Mouse (Mus musculus) urinary bladder, postnatal 36 days (tissue): Measurements from ENCODE around the gene Crim1.

ENCODE experiments used
- DNase-seq, 2 experiments: peaks; one replicate each; pipeline ENCODE4 v3.0.0; 2022; ENCODE audit warnings: low spot score in 2 of 2, mixed read lengths in 1 of 2

Gene Crim1

DNA sequence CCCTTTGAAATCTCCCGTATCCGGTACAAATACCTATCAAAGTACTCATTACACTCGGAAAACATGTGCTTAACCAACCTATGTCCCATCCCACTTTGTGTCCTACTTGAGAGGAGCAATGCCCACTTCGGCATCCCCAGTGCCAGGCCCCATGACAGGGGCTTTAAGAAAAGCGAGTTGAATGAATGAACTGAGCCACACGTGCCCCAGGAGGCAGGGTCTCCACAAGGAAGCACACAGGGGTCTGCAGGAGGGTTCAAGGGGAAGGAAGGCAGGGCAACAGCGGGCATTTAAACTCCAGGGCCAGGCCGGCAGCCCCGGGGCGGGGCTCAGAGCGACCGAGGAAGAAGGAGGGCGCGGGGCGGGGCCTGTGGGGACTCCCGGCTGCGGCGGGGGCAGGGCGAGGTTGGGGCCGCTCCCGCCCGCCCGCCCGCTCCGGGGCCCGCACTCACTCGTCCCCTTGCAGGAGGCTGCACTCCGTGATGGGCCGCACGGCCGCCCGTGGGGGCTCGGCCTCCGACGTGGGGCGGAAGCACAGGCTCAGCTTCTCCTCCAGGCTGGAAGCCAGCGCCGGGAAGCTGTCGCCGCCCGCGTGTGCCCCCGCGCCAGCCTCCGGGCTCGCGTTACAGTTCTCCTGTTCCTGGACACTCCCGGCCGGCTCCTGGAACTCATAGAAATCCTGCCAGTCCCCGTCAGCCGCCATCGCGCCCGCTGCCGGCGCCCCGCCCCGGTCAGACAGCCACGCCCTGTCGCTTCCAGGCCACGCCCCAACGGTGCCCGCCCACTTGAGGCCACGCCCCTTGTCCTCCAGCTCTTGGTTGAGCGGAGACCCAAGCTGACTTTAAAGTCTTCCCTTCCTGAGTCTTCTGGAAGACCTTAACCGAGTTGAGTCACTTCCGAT lies 217.6 kb downstream of the Crim1 start, which contains the start of gene Fez2:
Fez2 (minus strand) TSS at position 772 of the 901 bp plus-strand sequence.
- peak; percentile 95 to 96 for DNase-seq

DNA sequence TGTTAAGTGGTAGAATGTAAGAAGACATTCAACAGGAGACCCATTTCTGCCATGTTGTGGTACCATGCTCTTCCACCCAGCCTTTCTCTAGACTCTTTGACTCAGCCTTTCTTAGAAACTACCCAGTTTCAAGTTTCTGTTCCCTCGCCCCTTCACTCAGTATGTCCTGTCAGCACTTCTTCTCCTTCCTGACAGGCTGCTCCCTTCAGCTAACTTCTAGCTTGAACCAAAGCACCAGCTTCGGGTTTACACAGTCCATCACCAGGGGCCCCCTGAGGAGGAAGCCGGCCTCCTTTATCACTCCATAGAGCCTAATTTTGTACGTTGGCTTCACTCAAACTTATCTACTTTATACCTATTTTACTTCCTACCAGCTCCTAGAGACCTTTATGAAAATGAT lies 219.2 kb downstream of the Crim1 start:
- DNase-seq, result no peak

DNA sequence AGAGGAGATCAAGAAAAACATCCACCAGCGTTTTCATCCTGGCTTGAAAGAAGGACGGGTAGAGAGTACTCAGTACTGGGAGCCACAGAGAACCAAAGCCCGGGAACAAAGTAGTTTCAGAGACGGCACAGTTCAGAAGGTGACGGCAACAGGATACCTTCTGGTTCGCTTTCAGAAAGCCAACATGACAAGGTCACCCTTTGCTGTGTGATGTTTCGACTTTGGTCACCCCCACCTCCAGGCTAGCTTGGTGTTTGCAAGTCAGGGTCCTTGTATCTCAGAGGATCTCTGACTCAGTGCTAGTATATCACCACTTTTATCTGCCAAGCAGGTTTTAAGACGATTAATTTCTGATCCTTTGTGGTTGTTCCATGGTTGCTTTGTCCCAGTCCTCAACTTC lies 225.0 kb downstream of the Crim1 start:
- no peak for DNase-seq
